Mouse (Mus musculus) limb, embryonic 15.5 days (tissue): ENCODE data around the gene Xpnpep2. TPM values are rescaled to one million over a fixed set of nuclear protein-coding genes. Genes with fewer than 3 reads are reported as not detected.

ENCODE experiments used
- ATAC-seq: fragments of 200-750 bp; cut with Nextera tagmentation; 2 replicates; pipeline ENCODE4 v1.8.0; 2017; ENCODE audit warnings: low read depth, moderate TSS enrichment; ENCODE audit not compliant: insufficient number of reproducible peaks, low FRiP score, low TSS enrichment
- H3K27ac ChIP-seq: fragments of 300-500 bp; sonication (generic); 2 replicates; pipeline ENCODE4 v1.5.1; 2015; ENCODE audit warnings: moderate library complexity, mild to moderate bottlenecking, inconsistent platforms
- H3K27me3 ChIP-seq: fragments of 300-500 bp; sonication (generic); 2 replicates; pipeline ENCODE4 v1.6.1; 2015; ENCODE audit warnings: inconsistent platforms
- H3K36me3 ChIP-seq: fragments of 300-500 bp; sonication (generic); 2 replicates; pipeline ENCODE4 v1.6.1; 2015; ENCODE audit warnings: inconsistent platforms
- H3K4me1 ChIP-seq: fragments of 300-500 bp; sonication (generic); 2 replicates; pipeline ENCODE4 v1.6.1; 2015; ENCODE audit warnings: inconsistent platforms
- H3K4me2 ChIP-seq: fragments of 300-500 bp; sonication (generic); 2 replicates; pipeline ENCODE4 v1.6.1; 2015; ENCODE audit warnings: mild to moderate bottlenecking, inconsistent platforms
- H3K4me3 ChIP-seq: fragments of 300-500 bp; sonication (generic); 2 replicates; pipeline ENCODE4 v1.5.1; 2015; ENCODE audit warnings: mild to moderate bottlenecking, inconsistent platforms
- H3K9ac ChIP-seq: fragments of 300-500 bp; sonication (generic); 2 replicates; pipeline ENCODE4 v1.6.1; 2015; ENCODE audit warnings: inconsistent platforms
- H3K9me3 ChIP-seq: fragments of 300-500 bp; sonication (generic); 2 replicates; pipeline ENCODE4 v1.6.1; 2016; ENCODE audit warnings: inconsistent platforms
- WGBS: fragments of 180-500 bp; shearing (Covaris S2); methylation state at CpG from one replicate; pipeline ENCODE4 v1.1.7; 2015; 5-methylcytosine and 5-hydroxymethylcytosine counted together
- polyA plus RNA-seq: library from polyadenylated mRNA; unstranded; fragments of >200 nt; fragmentation: Nextera tagmentation; extraction: Ambion mirVana; gene quantifications from 2 replicates; pipeline ENCODE4 v1.2.1, GENCODE M21; 2015

Gene Xpnpep2
- polyA plus RNA-seq, 1 experiment from 2014 or later: 5.7 TPM

- ATAC-seq: no peak
Measured at GRCm38 (mm10) chrX:48127502-48128218, 19.1 kb downstream of the Xpnpep2 start.

GRCm38 (mm10) chrX:48129167-48129566 lies 20.6 kb downstream of the Xpnpep2 start:
- H3K27me3 ChIP-seq: 0 out of 2 replicates have a peak, but pooled peaks cover 7% of the 10 kb centered on the region
- H3K9ac ChIP-seq: no peak overlapping the region
- ATAC-seq: no peak
- no peak overlapping the region for H3K27ac ChIP-seq
- no peak overlapping the region for H3K4me3 ChIP-seq
- H3K36me3 ChIP-seq: no peaks in the 10 kb centered on the region
- 75% methylated on average over 1 of the region's 1 CpGs for WGBS
- H3K9me3 ChIP-seq: no peaks in the 10 kb centered on the region
- no peaks in the 10 kb centered on the region for H3K4me1 ChIP-seq
- H3K4me2 ChIP-seq: no peak overlapping the region

More at GRCm38 (mm10) chrX:48127502-48128218, 19.1 kb downstream of the Xpnpep2 start:
- Histone ChIP-seq H3K4me1 (no peaks in the 10 kb centered on the region), H3K27me3 (0 out of 2 replicates have a peak, but pooled peaks cover 7% of the 10 kb centered on the region), H3K9ac (no peak overlapping the region), H3K4me2 (no peak overlapping the region), H3K4me3 (no peak overlapping the region), H3K27ac (no peak overlapping the region), H3K36me3 (no peaks in the 10 kb centered on the region), H3K9me3 (no peaks in the 10 kb centered on the region)
- WGBS: 66% methylated on average over 6 of the region's 6 CpGs

GRCm38 (mm10) chrX:48136935-48137334 lies 28.4 kb downstream of the Xpnpep2 start:
- Histone ChIP-seq H3K4me3 (no peak overlapping the region), H3K9ac (no peak overlapping the region), H3K27ac (no peak overlapping the region), H3K36me3 (no peaks in the 10 kb centered on the region), H3K9me3 (no peaks in the 10 kb centered on the region), H3K4me1 (peaks cover 5% of the 10 kb centered on the region; the same call in 1 of the 2 replicates), H3K4me2 (no peak overlapping the region), H3K27me3 (no peaks in the 10 kb centered on the region)
- 66% methylated on average over 4 of the region's 4 CpGs for WGBS
- no peak for ATAC-seq

GRCm38 (mm10) chrX:48138011-48138410 lies 29.5 kb downstream of the Xpnpep2 start:
- no peak for ATAC-seq
- H3K27me3 ChIP-seq: no peaks in the 10 kb centered on the region
- H3K27ac ChIP-seq: no peak overlapping the region
- 58% methylated on average over 6 of the region's 6 CpGs for WGBS
- H3K9ac ChIP-seq: no peak overlapping the region
- no peaks in the 10 kb centered on the region for H3K36me3 ChIP-seq
- no peak overlapping the region for H3K4me2 ChIP-seq
- peaks cover 5% of the 10 kb centered on the region; the same call in 1 of the 2 replicates for H3K4me1 ChIP-seq
- H3K9me3 ChIP-seq: no peaks in the 10 kb centered on the region
- no peak overlapping the region for H3K4me3 ChIP-seq

DNA sequence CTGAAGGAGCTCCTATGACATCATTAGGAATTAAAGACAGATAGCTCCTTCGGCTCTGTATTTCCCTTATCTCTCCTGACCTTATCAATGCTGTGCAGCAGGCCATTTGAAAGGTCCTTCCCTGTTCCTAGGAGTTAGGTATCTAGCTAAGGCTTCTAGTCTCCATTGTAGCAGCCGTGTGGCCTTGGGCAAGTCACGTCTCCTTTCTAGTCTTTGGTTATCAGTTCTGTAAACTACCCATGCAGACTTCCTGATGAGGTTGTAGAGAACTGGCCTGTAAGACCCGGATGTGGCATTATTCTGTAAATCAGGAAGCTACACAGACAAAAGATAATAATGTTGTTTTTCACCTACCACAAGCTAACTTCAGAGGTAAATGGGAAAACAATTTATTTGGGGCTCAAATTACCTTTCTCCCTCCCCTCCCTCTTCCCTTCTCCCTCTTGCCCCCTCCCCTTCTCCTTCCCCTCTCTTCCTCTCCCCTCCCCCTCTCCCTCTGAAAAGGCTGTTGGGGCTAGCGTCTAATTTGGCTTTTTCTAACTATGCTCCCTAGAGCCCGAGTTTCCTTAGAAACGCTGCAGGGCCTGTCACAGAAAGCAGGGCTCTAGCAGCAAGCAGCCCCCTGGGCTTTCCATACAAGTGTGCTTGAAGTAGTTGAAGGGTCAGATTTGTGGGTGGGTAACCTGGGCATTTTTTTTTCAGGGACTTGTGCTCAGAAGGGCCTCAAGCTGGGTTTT lies 30.2 kb downstream of the Xpnpep2 start:
- no peaks in the 10 kb centered on the region for H3K9me3 ChIP-seq
- no peak overlapping the region for H3K4me3 ChIP-seq
- ATAC-seq: no peak
- no peak overlapping the region for H3K4me2 ChIP-seq
- no peaks in the 10 kb centered on the region for H3K27me3 ChIP-seq
- no peak overlapping the region for H3K9ac ChIP-seq
- H3K27ac ChIP-seq: no peak overlapping the region
- WGBS: 59% methylated on average over 7 of the region's 7 CpGs
- H3K36me3 ChIP-seq: no peaks in the 10 kb centered on the region
- H3K4me1 ChIP-seq: peaks cover 5% of the 10 kb centered on the region; the same call in 1 of the 2 replicates

DNA sequence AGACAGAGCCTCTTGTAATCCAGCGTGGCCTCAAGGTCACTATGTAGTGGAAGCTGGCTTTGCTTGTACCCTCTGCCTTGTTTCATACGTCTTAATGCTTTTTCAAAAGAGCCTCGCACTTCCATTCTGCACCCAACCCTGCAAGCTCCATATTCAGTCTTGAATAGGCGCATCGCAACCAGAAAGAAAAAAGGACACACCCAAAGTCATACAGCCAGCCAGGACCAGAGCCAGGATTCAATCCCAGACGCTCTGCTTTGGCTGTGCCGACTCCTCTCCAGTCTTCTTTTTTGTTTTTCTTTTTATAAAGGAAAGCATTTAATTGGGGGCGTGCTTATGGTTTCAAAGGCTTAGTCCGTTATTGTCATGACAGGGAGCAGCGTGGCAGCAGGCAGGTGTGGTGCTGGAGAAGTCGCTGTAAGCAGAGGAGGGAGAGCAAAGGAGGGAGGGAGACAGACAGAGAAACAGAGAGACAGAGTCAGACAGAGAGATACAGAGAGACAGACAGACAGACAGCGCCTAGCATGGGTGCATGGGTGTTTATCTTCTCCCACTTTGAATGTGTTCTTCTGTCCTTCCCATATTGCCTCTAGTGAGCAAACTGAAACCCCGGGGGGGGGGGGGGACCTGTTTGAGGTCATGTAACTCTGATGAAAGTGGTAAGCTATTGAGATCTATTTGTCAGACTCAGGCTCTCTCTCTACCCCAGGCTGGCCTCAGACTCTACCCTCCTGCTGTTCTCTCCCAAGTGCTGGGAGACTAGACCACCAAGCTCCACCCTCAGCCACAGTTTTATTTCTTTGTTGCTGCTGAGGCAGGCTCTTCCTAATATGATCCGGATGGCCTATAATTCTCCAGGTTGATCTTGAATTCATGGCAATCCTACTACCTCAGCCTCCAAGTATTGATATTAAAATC lies 31.1 kb downstream of the Xpnpep2 start:
- ATAC-seq: no peak
- H3K9ac ChIP-seq: no peak overlapping the region
- H3K4me1 ChIP-seq: peaks cover 5% of the 10 kb centered on the region; the same call in 1 of the 2 replicates
- H3K27ac ChIP-seq: no peak overlapping the region
- H3K4me3 ChIP-seq: no peak overlapping the region
- H3K9me3 ChIP-seq: no peaks in the 10 kb centered on the region
- no peaks in the 10 kb centered on the region for H3K36me3 ChIP-seq
- no peaks in the 10 kb centered on the region for H3K27me3 ChIP-seq
- no peak overlapping the region for H3K4me2 ChIP-seq
- WGBS: 48% methylated on average over 14 of the region's 14 CpGs

DNA sequence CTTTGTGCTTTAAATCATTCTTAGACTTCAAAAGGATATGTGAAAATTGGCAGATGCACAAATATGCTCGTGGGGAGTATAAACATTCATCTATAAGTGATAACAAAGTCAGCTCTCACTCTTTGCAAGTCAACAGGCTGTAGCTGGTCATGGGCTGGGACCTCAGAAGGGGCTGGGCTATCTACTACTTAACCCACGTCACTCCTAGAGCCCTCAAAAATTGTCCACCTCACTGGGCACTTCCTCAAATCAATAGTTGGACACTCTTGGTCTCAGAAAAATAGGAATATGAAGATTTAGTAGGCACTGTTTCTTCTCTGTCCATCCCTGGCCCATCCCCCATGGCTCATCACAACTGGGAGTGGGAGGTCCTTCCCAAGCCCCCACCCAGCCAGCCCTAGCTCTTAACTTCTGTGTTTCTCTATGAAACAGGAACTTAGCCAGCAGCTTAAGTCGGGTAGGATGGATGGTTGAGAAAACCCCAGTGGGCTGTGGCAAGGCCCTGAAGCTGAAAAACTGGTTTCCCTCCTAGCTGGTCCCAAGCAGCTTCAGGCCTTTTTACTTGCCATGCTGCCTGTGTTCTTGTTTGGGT lies 31.9 kb downstream of the Xpnpep2 start:
- no peak overlapping the region for H3K27ac ChIP-seq
- H3K4me3 ChIP-seq: no peak overlapping the region
- ATAC-seq: no peak
- WGBS: 49% methylated on average over 3 of the region's 3 CpGs
- H3K4me1 ChIP-seq: peaks cover 5% of the 10 kb centered on the region; the same call in 1 of the 2 replicates
- H3K4me2 ChIP-seq: no peak overlapping the region
- no peaks in the 10 kb centered on the region for H3K27me3 ChIP-seq
- H3K9ac ChIP-seq: no peak overlapping the region
- H3K36me3 ChIP-seq: no peaks in the 10 kb centered on the region
- no peaks in the 10 kb centered on the region for H3K9me3 ChIP-seq

- Histone ChIP-seq H3K27ac (no peak overlapping the region), H3K27me3 (no peaks in the 10 kb centered on the region), H3K4me2 (no peak overlapping the region), H3K9ac (no peak overlapping the region), H3K36me3 (no peaks in the 10 kb centered on the region), H3K9me3 (no peaks in the 10 kb centered on the region), H3K4me1 (peaks cover 5% of the 10 kb centered on the region; the same call in 1 of the 2 replicates), H3K4me3 (no peak overlapping the region)
- no peak for ATAC-seq
- WGBS: 79% methylated on average over 6 of the region's 6 CpGs
Measured at GRCm38 (mm10) chrX:48141481-48141880, 33.0 kb downstream of the Xpnpep2 start.

GRCm38 (mm10) chrX:48143415-48144335 lies 35.1 kb downstream of the Xpnpep2 start:
- no peak overlapping the region for H3K27ac ChIP-seq

GRCm38 (mm10) chrX:48146262-48146661 lies 37.7 kb downstream of the Xpnpep2 start, which contains the start of gene Sash3:
Gene Sash3, plus strand, starts transcription at chrX:48146436.
- Histone ChIP-seq H3K27me3 (no peaks in the 10 kb centered on the region), H3K36me3 (no peaks in the 10 kb centered on the region), H3K9me3 (no peaks in the 10 kb centered on the region), H3K4me3 (no peak within 1 kb of the TSS), H3K4me1 (no peaks in the 10 kb centered on the region), H3K9ac (no peak within 1 kb of the TSS), H3K4me2 (no peak within 1 kb of the TSS), H3K27ac (no peak within 1 kb of the TSS)
- no peak for ATAC-seq
- WGBS: 87% methylated on average over 4 of the region's 4 CpGs

More at GRCm38 (mm10) chrX:48143415-48144335, 35.1 kb downstream of the Xpnpep2 start:
- Histone ChIP-seq H3K4me1 (peaks cover 5% of the 10 kb centered on the region; the same call in 1 of the 2 replicates), H3K36me3 (no peaks in the 10 kb centered on the region), H3K4me2 (peak overlapping the region; percentile 19; the same call in 1 of the 2 replicates), H3K27me3 (no peaks in the 10 kb centered on the region), H3K9me3 (no peaks in the 10 kb centered on the region), H3K9ac (no peak overlapping the region), H3K4me3 (peak overlapping the region; percentile 23)
- WGBS: 55% methylated on average over 26 of the region's 26 CpGs
- no peak for ATAC-seq
